Mouse (Mus musculus) E14TG2a.4 (cell line): ENCODE results near the gene Fam172a.

Source experiments
- CTCF ChIP-seq: conservative IDR thresholded peaks from 2 replicates; pipeline ENCODE4 v1.5.1; 2014; ENCODE audit warnings: low read length
- NANOG ChIP-seq: IDR thresholded peaks from 2 replicates; pipeline ENCODE4 v1.6.1; 2014; ENCODE audit warnings: borderline replicate concordance, low read length, mixed read lengths

DNA sequence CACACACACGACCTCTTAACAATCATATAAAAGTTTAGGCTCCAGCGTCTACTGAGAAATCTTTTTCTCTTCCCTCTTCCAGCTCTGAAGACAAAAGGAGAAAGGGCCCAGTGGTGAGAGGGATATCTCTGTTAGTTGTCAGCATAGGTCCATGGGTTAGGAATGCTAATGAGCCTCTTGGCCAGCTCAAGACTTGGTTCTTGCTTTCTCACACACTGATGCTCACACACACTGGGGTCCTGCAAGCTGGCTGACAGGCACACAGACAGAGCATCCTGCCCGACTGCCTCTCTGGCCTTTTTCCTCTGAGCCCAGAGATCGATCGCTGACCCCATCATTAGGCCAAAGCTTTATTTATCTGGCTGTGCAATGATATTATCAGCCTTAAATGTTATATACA is 482.2 kb downstream of the Fam172a start:
- no peak for TF ChIP-seq CTCF
- TF ChIP-seq NANOG: no peak
